Mouse (Mus musculus): Measurements from ENCODE around the gene Mga. TPM values are rescaled to one million over a fixed set of nuclear protein-coding genes. Genes with fewer than 3 reads are reported as not detected.

Gene Mga
- polyA plus RNA-seq, 1 experiment from 2014 or later: 8.9 TPM

DNA sequence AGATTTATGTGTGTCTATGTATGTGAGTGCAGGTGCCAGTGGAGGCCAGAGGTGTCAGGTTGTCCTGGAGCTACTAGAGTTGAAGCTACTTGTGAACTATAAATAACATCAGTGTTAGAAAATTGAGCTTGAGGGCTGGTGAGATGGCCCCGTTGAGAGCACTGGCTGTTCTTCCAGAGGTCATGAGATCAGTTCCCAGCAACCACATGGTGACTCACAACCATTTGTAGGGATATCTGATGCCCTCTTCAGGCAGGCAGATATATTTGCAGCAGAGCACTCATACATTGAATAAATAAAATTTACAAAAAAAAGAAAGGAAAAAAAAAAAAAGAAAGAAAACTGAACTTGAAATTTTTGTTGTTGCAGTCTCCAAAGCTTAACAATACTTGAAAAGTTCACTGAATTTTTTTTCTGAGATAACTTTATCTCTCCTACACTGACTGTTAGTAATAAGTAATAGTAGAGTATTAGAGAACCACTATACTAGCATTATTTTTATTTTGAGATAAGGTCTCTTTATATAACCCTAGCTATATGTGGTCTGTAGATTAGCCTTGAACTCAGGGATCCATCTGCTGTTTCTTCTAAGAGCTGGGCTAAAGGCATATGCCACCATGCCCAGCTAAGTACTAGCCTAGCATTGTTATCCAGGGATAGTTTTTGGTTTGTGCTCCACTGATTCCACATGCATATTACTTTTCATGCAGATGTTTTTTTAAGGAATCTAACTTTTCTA lies 20.8 kb downstream of the Mga start:
- TF ChIP-seq CTCF (IDR thresholded peaks at IDR 0.05; ENCODE audit: low read depth): 0 out of 2 replicates have a peak, but pooled peaks have one; percentile 14
- H3K9ac ChIP-seq (ENCODE audit: low read depth, low read length): no peak overlapping the region
- peaks cover 7% of the 10 kb centered on the region; the same call in 1 of the 2 replicates for H3K36me3 ChIP-seq (ENCODE audit: control insufficient read depth, insufficient read depth)
- H3K4me2 ChIP-seq (replicated peaks; ENCODE audit: low read depth): no peak overlapping the region
- 54% methylated on average over 1 of the region's 1 CpGs for WGBS
- ATAC-seq: no peak
- no peak overlapping the region for H3K4me3 ChIP-seq (ENCODE audit: low read depth, low read length)
- no peaks in the 10 kb centered on the region for H3K27me3 ChIP-seq (replicated peaks; ENCODE audit: control insufficient read depth, insufficient read depth, low read length)
- H3K27ac ChIP-seq (ENCODE audit: low read depth, low read length): no peak overlapping the region
- no peaks in the 10 kb centered on the region for H3K9me3 ChIP-seq (ENCODE audit: control insufficient read depth)
- H3K4me1 ChIP-seq (replicated peaks; ENCODE audit: control insufficient read depth, insufficient read depth, low read length): no peaks in the 10 kb centered on the region

DNA sequence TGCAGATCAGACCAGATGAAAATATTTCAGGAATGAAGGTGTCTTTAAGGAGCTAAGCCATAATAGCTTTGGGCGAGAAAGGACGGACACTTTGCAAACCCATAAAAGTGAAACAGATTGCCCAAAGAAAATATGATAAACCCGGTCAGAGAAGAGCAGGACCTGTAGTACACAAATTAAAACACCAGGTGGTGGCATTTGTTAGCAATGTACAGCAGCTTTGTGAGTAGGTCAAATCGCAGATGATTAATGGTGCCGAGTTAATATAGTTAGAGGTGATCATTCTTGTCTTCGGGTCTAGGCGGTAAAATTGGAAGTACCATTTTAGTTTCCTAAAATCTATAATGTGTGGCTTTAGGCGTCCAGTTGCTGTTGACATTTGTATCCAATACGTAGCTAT lies 73.5 kb downstream of the Mga start:
- H3K9ac ChIP-seq (ENCODE audit: low read depth, low read length): no peak overlapping the region
- peak overlapping the region; percentile 2; the same call in 1 of the 2 replicates for H3K4me2 ChIP-seq (replicated peaks; ENCODE audit: low read depth)
- no peaks in the 10 kb centered on the region for H3K36me3 ChIP-seq (ENCODE audit: control insufficient read depth, insufficient read depth)
- peak; percentile 87 for TF ChIP-seq CTCF (IDR thresholded peaks at IDR 0.05; ENCODE audit: low read depth)
- no peak overlapping the region for H3K4me3 ChIP-seq (ENCODE audit: low read depth, low read length)
- 26% methylated on average over 9 of the region's 9 CpGs for WGBS
- no peaks in the 10 kb centered on the region for H3K27me3 ChIP-seq (replicated peaks; ENCODE audit: control insufficient read depth, insufficient read depth, low read length)
- H3K9me3 ChIP-seq (ENCODE audit: control insufficient read depth): no peaks in the 10 kb centered on the region
- no peak overlapping the region for H3K27ac ChIP-seq (ENCODE audit: low read depth, low read length)
- ATAC-seq: no peak
- H3K4me1 ChIP-seq (replicated peaks; ENCODE audit: control insufficient read depth, insufficient read depth, low read length): no peaks in the 10 kb centered on the region

DNA sequence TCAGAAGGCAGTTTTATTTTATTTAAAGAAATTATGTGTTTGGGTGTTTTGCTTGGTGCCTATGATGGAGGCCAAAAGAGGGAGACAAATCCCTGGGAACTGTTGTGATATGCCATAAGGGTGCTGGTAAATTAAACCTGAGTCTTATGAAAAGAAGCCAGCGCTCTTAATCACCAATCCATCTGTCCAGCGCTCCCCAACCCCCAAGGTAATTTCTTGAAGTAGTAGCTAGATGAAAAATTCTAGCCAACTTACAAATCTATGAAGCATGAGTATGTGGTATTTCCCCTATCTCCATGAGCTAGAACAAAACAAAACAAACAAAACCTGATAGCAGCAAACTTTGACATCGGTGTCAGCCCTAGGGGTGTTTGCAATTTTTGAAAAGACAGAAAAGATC lies 74.3 kb downstream of the Mga start:
- no peak overlapping the region for H3K4me3 ChIP-seq (ENCODE audit: low read depth, low read length)
- H3K4me2 ChIP-seq (replicated peaks; ENCODE audit: low read depth): no peak overlapping the region
- no peak for TF ChIP-seq CTCF (IDR thresholded peaks at IDR 0.05; ENCODE audit: low read depth)

DNA sequence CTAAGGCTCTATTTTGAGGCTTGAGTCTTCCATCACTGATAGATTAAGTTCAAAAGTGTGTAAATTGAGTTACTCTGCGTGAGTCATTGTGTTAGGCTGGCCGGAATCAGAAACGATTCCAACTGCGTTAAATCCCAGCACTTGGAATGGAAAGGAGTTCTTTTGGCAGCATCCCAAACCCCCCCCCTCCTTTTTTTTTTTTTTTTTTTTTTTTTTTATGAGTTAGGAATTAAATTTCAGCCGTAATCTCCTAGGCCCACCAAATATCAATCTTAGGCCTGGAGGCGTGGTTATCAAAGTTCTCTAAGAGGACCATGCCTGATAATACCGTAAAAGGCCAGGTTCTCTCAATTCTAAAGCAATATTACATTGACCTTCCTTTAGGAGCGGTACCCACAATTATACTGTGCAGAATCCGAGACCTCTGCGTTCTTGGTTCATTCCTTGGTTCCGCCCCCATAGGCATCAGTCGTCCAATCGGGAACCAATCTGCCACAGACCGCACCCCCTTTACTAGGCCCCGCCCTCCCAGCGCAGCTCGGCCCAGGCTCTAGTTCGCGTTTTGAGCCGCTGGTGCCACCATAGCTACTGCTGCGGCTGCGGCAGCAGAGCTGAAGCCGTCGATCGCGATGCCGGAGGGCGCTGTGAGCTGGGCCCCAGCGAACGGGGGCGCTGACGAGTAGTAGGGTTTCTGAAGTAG lies 75.0 kb downstream of the Mga start:
- peak overlapping the region; percentile 52 for H3K27ac ChIP-seq (ENCODE audit: low read depth, low read length)
- WGBS: 3% methylated on average over 32 of the region's 32 CpGs

More for the DNA sequence above, 74.3 kb downstream of the Mga start:
- no peak for ATAC-seq
- no peaks in the 10 kb centered on the region for H3K36me3 ChIP-seq (ENCODE audit: control insufficient read depth, insufficient read depth)
- no peak overlapping the region for H3K27ac ChIP-seq (ENCODE audit: low read depth, low read length)
- H3K27me3 ChIP-seq (replicated peaks; ENCODE audit: control insufficient read depth, insufficient read depth, low read length): no peaks in the 10 kb centered on the region
- H3K9me3 ChIP-seq (ENCODE audit: control insufficient read depth): no peaks in the 10 kb centered on the region
- no peak overlapping the region for H3K9ac ChIP-seq (ENCODE audit: low read depth, low read length)
- no peaks in the 10 kb centered on the region for H3K4me1 ChIP-seq (replicated peaks; ENCODE audit: control insufficient read depth, insufficient read depth, low read length)
- WGBS: 68% methylated on average over 3 of the region's 3 CpGs

DNA sequence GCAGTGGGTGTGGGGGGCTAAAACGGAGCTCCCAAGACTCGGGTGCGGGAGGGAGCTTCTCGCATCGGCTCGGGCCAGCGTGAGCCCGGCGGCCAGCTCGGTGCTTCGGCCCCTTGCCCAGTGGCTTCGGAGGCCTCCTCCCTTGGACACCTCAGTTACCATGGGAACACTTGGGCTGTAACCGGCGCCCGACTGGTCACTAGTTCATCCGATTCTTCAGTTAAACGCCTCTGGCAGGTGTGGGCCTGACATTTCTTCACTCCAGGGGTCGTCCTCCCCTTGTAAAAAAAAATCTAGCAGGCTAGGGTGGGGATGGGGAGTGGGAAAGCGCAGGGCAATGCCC lies 75.5 kb downstream of the Mga start, which contains the start of gene Mapkbp1:
Gene Mapkbp1 (plus strand): TSS at position 163 of the 343 bp plus-strand sequence.
- Histone ChIP-seq H3K27ac (ENCODE audit: low read depth, low read length) (peak within 1 kb of the TSS; percentile 52), H3K27me3 (replicated peaks; ENCODE audit: control insufficient read depth, insufficient read depth, low read length) (no peaks in the 10 kb centered on the region), H3K4me3 (ENCODE audit: low read depth, low read length) (peak within 1 kb of the TSS; percentile 77), H3K4me1 (replicated peaks; ENCODE audit: control insufficient read depth, insufficient read depth, low read length) (no peaks in the 10 kb centered on the region), H3K9me3 (ENCODE audit: control insufficient read depth) (no peaks in the 10 kb centered on the region), H3K9ac (ENCODE audit: low read depth, low read length) (peak within 1 kb of the TSS; percentile 71), H3K36me3 (ENCODE audit: control insufficient read depth, insufficient read depth) (no peaks in the 10 kb centered on the region), H3K4me2 (replicated peaks; ENCODE audit: low read depth) (peak within 1 kb of the TSS; percentile 86)
- under 1% methylated on average over 19 of the region's 19 CpGs for WGBS
- TF ChIP-seq CTCF (IDR thresholded peaks at IDR 0.05; ENCODE audit: low read depth): no peak
- peak; percentile 71 for ATAC-seq

More for the DNA sequence above, 75.0 kb downstream of the Mga start:
- peak overlapping the region; percentile 77 for H3K4me3 ChIP-seq (ENCODE audit: low read depth, low read length)
- H3K27me3 ChIP-seq (replicated peaks; ENCODE audit: control insufficient read depth, insufficient read depth, low read length): no peaks in the 10 kb centered on the region
- H3K9ac ChIP-seq (ENCODE audit: low read depth, low read length): peak overlapping the region; percentile 71
- peak overlapping the region; percentile 86 for H3K4me2 ChIP-seq (replicated peaks; ENCODE audit: low read depth)
- ATAC-seq: peak; percentile 99
- H3K4me1 ChIP-seq (replicated peaks; ENCODE audit: control insufficient read depth, insufficient read depth, low read length): no peaks in the 10 kb centered on the region
- TF ChIP-seq CTCF (IDR thresholded peaks at IDR 0.05; ENCODE audit: low read depth): peak; percentile 75
- no peaks in the 10 kb centered on the region for H3K36me3 ChIP-seq (ENCODE audit: control insufficient read depth, insufficient read depth)
- no peaks in the 10 kb centered on the region for H3K9me3 ChIP-seq (ENCODE audit: control insufficient read depth)

DNA sequence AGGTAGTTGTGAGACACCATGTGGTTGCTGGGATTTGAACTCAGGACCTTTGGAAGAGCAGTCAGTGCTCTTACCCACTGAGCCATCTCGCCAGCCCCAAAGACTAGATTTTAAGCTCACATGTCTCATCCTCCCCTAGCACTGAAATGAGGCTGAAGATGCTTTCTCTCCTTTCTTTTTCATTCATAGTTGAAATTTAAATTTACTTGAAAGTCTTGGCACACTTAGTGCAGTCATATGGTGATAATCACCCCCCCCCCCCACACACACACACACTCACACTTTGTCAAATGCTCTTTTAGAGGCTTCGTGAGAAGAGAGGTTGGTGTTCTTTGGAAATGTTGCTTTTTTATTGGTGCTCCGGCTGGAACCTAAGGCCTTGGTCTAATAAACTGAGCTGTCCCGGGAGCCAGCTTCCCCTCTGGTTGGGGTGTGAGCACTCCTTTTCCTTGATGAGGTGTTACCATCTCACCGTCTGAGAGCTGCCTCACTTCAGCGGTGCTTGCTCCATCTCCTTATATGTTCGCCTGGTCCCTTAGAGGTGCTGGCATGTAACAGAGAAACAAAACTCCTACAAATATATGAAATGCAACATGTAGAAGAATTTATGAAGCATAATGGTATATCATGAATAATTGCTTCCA lies 83.4 kb downstream of the Mga start:
- no peak for TF ChIP-seq CTCF (IDR thresholded peaks at IDR 0.05; ENCODE audit: low read depth)
- WGBS: 90% methylated on average over 7 of the region's 7 CpGs
- H3K4me2 ChIP-seq (replicated peaks; ENCODE audit: low read depth): no peak overlapping the region
- no peak overlapping the region for H3K27ac ChIP-seq (ENCODE audit: low read depth, low read length)
- H3K27me3 ChIP-seq (replicated peaks; ENCODE audit: control insufficient read depth, insufficient read depth, low read length): no peaks in the 10 kb centered on the region
- no peak overlapping the region for H3K4me3 ChIP-seq (ENCODE audit: low read depth, low read length)
- no peaks in the 10 kb centered on the region for H3K4me1 ChIP-seq (replicated peaks; ENCODE audit: control insufficient read depth, insufficient read depth, low read length)
- H3K9ac ChIP-seq (ENCODE audit: low read depth, low read length): no peak overlapping the region
- no peaks in the 10 kb centered on the region for H3K9me3 ChIP-seq (ENCODE audit: control insufficient read depth)
- 0 out of 2 replicates have a peak, but pooled peaks cover 6% of the 10 kb centered on the region for H3K36me3 ChIP-seq (ENCODE audit: control insufficient read depth, insufficient read depth)
- no peak for ATAC-seq

Data from intestine, postnatal 0 days (tissue).